Mouse (Mus musculus) small intestine, adult 2 months (tissue): Measurements from ENCODE around the gene Ctcfl.

Source experiments
- CTCF ChIP-seq: fragments of 200-500 bp; IDR thresholded peaks from 2 replicates; pipeline ENCODE4 v1.5.1; 2012; ENCODE audit warnings: low read depth, mild to moderate bottlenecking, control low read depth, inconsistent platforms, low read length, moderate library complexity, mixed read lengths; ENCODE audit not compliant: insufficient replicate concordance, insufficient read length; ENCODE audit errors: extremely low read depth
- POLR2A ChIP-seq: fragments of 200-500 bp; IDR thresholded peaks from 2 replicates; pipeline ENCODE4 v1.6.1; 2012; ENCODE audit warnings: low read depth, mild to moderate bottlenecking, control low read depth, inconsistent platforms, low read length, moderate library complexity

- TF ChIP-seq CTCF: no peak
- no peak for TF ChIP-seq POLR2A
Measured at GRCm38 (mm10) chr2:173079766-173080549, 39.4 kb downstream of the Ctcfl start.
